Mouse (Mus musculus) brain, embryonic 14.5 days (tissue): ENCODE measurements around the gene C2cd3.

Source experiments
- CTCF ChIP-seq: fragments of 200-500 bp; IDR thresholded peaks from 2 replicates; pipeline ENCODE4 v1.5.1; 2012; ENCODE audit warnings: inconsistent platforms, mild to moderate bottlenecking, moderate library complexity, borderline replicate concordance; ENCODE audit not compliant: insufficient read depth, insufficient read length; ENCODE audit errors: extremely low read depth
- POLR2A ChIP-seq: fragments of 200-500 bp; IDR thresholded peaks from 2 replicates; pipeline ENCODE4 v1.6.1; 2012; ENCODE audit warnings: mild to moderate bottlenecking, inconsistent platforms, borderline replicate concordance; ENCODE audit not compliant: poor library complexity, insufficient read depth, insufficient read length, severe bottlenecking; ENCODE audit errors: extremely low read depth

- TF ChIP-seq CTCF = no peak
- no peak for TF ChIP-seq POLR2A
Observed at GRCm38 (mm10) chr7:100399231-100399913, 27.3 kb downstream of the C2cd3 start.
